Mouse (Mus musculus) olfactory bulb, adult 2 months (tissue): ENCODE data around the gene Lpo. TPM values are rescaled to one million over a fixed set of nuclear protein-coding genes. Genes with fewer than 3 reads are reported as not detected.

Experiments
- H3K27ac ChIP-seq: fragments of 200-500 bp; 2 replicates; pipeline ENCODE4 v1.5.1; 2012; ENCODE audit warnings: low read depth, low read length; ENCODE audit not compliant: insufficient read depth
- H3K4me1 ChIP-seq: fragments of 200-500 bp; 2 replicates; pipeline ENCODE4 v1.6.1; 2012; ENCODE audit warnings: low read length; ENCODE audit not compliant: control insufficient read depth, insufficient read depth
- H3K4me3 ChIP-seq: fragments of 200-500 bp; 2 replicates; pipeline ENCODE4 v1.5.1; 2012; ENCODE audit warnings: mild to moderate bottlenecking, low read depth, low read length, moderate library complexity; ENCODE audit not compliant: insufficient read depth
- CTCF ChIP-seq: fragments of 200-500 bp; IDR thresholded peaks from 2 replicates; pipeline ENCODE4 v1.5.1; 2012; ENCODE audit warnings: low read depth, mild to moderate bottlenecking, low read length, moderate library complexity; ENCODE audit not compliant: insufficient read depth
- POLR2A ChIP-seq: fragments of 200-500 bp; IDR thresholded peaks from 2 replicates; pipeline ENCODE4 v1.6.1; 2012; ENCODE audit warnings: mild to moderate bottlenecking, low read depth, low read length, moderate library complexity; ENCODE audit not compliant: insufficient read depth
- WGBS: fragments of 180-500 bp; shearing (Covaris S2); methylation state at CpG from one replicate; pipeline ENCODE4 v1.1.7; 2018; 5-methylcytosine and 5-hydroxymethylcytosine counted together
- polyA plus RNA-seq: library from polyadenylated mRNA; stranded (reverse); fragments of >200 nt; gene quantifications from 2 replicates; pipeline ENCODE4 v1.2.4, GENCODE M21; 2012; ENCODE audit warnings: low replicate concordance; ENCODE audit not compliant: missing spikeins, insufficient read depth, insufficient read length

The Lpo gene
- polyA plus RNA-seq, 1 experiment, result not detected

DNA sequence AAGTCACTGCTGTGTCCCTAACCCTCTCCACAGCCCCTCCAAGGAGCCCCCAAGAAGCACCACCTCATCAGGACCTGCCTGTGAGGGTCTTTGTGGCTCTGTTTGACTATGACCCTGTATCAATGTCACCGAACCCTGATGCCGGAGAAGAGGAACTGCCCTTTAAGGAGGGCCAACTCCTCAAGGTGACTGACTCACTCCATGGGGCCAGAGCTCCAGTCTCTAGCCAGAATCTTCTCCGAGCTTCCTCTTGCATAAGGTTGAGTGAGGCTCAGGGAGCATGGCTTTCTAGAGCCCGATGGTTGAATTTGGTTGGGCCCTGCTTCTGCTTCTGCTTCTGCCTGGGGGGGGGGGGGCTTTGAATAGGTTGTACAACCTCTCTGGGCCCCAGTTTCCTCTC lies 48.7 kb downstream of the Lpo start:
- TF ChIP-seq CTCF, result no peak
- TF ChIP-seq POLR2A, result no peak
- peaks cover 15% of the 10 kb centered on the region for H3K4me1 ChIP-seq
- H3K27ac ChIP-seq, result no peak overlapping the region
- WGBS, result 86% methylated on average over 4 of the region's 4 CpGs
- H3K4me3 ChIP-seq, result no peak overlapping the region

DNA sequence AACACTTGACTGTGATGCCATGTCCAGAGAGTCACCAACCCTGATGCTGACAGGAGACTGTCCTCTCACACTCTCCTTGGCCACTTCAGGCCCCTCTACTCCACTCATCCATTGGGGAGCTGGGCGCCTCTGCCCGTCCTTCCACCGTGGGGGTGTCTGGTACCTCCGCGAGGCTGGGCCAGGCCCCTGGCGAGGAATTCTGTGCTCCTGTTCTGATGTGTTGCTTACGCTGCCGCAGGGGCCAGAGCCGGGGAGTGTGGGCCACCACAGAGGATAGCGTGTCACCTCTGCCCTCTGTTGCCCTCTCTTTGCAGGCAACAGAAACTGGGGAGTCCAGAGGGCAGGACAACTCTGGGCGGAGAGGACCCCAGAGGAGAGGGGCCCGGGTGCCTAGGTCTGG lies 49.2 kb downstream of the Lpo start:
- TF ChIP-seq CTCF (no peak), POLR2A (no peak)
- H3K27ac ChIP-seq, result no peak overlapping the region
- WGBS, result 59% methylated on average over 12 of the region's 12 CpGs
- H3K4me1 ChIP-seq, result peaks cover 15% of the 10 kb centered on the region
- H3K4me3 ChIP-seq, result no peak overlapping the region

DNA sequence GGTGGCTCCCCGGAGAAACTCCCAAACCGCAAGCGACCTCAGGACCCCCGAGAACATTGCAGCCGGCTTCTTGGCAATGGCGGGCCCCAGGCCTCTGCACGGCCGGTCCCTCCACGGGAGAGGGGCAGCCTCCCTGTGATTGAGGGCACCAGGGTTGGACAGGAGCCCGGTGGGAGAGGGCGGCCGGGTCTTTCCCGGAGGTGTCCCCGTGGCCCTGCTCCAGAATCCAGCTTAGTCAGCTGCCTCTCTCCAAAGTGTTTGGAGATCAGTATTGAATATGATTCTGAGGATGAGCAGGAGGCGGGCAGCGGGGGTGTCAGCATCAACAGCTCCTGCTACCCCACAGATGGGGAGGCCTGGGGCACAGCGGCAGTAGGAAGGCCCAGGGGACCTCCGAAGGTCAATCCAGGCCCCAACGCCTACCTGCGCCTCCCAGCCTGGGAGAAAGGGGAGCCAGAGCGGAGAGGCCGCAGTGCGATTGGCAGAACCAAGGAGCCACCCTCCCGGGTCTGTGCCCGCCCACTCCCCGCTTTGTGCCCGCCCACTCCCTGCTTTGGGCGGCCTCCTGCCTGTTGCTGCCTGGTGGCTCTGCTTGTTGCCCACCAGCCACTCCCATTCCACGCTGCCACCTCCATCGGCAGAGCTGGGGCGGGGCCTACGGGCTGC lies 49.9 kb downstream of the Lpo start:
- 19% methylated on average over 32 of the region's 32 CpGs for WGBS
- Histone ChIP-seq H3K4me3 (peak overlapping the region; percentile 9), H3K27ac (no peak overlapping the region), H3K4me1 (peaks cover 15% of the 10 kb centered on the region)
- TF ChIP-seq POLR2A (no peak), CTCF (no peak)

DNA sequence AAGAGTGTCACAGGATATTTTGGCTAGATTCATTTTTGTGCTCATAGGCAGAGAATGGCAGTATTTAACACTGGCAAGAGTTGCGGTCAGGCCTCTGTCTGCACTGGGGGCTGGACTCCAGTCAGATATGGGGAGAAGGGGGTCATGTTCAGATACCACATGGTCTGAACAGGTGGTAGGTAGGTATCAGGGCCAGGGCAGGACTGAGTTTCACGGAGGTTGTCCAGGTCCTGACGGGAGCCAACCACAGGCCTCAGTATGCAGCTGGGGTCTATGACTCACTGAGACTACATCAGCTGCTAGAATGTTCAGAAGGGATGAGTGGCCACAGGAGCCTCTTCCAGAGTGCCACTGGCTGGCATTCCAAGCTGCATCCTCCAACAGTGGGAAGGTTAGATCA lies 55.7 kb downstream of the Lpo start:
- Histone ChIP-seq H3K4me1 (no peaks in the 10 kb centered on the region), H3K27ac (no peak overlapping the region), H3K4me3 (no peak overlapping the region)
- WGBS, result 79% methylated on average over 3 of the region's 3 CpGs
- no peak for TF ChIP-seq POLR2A
- TF ChIP-seq CTCF, result no peak

DNA sequence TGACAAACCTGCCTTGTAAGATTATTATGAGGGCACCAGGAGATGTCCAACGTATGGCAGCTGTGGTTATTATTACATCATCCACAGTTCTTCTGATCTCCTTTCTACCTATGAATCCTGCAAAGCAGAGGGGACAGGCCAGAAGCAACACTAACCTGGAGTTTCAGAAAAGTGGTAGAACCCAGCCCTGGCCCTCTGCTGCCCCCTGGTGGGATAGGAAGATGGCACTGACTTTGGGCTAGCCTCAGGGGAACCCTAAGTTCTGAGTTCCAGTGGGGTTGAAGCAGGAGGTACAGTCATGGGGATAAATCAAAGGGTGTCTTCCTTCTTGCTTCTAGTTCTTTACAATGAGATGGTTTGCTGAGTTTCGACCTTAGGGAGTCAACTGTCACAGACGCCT lies 57.1 kb downstream of the Lpo start:
- peak; percentile 57 for TF ChIP-seq CTCF
- TF ChIP-seq POLR2A, result no peak
- H3K4me3 ChIP-seq, result no peak overlapping the region
- WGBS, result 62% methylated on average over 3 of the region's 3 CpGs
- H3K27ac ChIP-seq, result no peak overlapping the region
- H3K4me1 ChIP-seq, result peaks cover 7% of the 10 kb centered on the region

DNA sequence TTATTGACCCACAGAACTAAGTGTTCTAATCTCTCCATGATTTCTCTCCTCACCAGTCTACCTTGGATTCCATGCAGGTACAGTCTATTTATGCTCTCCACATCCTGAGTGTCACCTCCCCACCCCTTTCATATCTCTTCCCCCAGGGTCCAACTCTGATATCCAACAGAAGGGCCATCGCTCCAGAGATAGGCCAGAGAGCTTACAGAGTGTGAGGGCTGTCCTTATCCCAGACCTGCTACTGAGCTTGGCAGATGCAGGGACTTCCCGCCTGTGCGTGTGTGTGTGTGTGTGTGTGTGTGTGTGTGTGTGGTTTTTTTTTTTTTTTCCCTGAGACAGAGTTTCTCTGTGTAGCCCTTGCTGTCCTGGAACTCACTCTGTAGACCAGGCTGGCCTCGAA lies 59.3 kb downstream of the Lpo start:
- H3K27ac ChIP-seq, result no peak overlapping the region
- no peak overlapping the region for H3K4me3 ChIP-seq
- H3K4me1 ChIP-seq, result peaks cover 19% of the 10 kb centered on the region
- WGBS, result 85% methylated on average over 4 of the region's 4 CpGs
- no peak for TF ChIP-seq POLR2A
- no peak for TF ChIP-seq CTCF

DNA sequence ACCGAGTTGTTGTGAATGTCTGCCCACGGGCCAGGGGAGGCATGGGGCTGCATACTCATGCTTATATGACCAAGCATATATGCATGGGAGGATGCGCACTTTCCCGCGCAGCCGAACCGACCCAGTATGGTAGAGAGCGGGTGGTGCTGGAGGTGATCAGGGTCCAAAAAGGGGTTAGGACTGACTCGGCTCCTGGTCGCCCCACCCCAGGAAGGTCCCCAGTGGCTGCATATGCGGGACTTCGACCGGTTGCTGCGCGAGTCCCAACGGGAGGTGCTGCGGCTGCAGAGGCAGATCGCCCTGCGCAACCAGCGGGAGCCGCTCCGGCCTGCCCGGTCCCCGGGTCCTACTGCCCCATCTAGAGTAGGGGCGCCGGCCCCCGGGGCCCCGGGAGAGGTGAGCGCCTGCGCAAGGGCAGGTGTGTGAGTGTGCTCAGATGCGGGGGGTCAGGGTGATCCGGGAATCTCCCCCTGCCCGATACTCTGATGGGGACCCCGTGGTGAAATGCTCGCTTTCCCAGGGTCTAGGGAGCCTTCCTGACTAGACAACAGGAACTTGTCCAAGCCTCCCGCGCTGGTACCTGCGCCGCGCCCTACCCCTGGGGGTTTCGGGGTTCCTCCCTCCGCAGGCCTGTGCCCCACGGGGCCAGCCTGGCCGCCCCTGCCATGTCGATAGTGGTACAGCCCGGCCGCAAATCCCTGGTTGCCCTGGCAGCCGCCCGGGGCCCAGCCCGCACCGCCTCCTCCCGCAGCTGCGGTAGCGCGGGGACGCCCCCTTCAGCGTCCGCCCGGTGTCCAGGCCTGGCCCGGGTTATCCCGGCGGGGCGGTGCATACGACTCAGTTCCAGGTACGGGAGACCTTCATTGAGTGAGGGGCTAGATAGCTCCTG lies 63.9 kb downstream of the Lpo start:
- peak overlapping the region; percentile 63 for H3K4me3 ChIP-seq
- peaks cover 21% of the 10 kb centered on the region for H3K4me1 ChIP-seq
- TF ChIP-seq POLR2A (peak; percentile 29; the same call in 1 of the 2 replicates), CTCF (no peak)
- peak overlapping the region; percentile 90 for H3K27ac ChIP-seq
- WGBS, result under 1% methylated on average over 65 of the region's 65 CpGs

DNA sequence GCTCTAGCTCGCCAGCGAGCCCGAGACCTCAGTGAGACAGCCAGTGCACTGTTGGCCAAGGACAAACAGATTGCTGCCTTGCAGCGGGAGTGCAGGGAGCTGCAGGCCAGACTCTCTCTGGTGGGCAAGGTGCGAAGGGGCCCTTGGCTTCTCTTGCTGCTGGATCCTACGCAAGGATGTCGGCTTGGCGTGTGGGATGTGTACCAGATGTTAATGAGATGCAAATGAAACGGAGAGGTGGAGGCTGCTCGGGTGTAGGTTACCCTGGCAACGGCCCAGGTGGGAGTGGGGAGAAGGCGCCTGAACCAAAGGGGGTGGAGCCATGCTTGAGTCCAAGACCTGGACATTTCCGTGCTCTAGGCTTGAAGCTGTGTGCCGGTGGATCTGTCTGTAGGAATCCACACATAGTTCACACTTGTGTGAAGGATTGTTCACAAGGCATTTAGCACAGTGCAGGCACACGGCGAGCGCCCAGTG lies 64.5 kb downstream of the Lpo start:
- TF ChIP-seq POLR2A (0 out of 2 replicates have a peak, but pooled peaks have one; percentile 17), CTCF (peak; percentile 14; the same call in 1 of the 2 replicates)
- peak overlapping the region; percentile 90 for H3K27ac ChIP-seq
- H3K4me1 ChIP-seq, result peaks cover 21% of the 10 kb centered on the region
- H3K4me3 ChIP-seq, result peak overlapping the region; percentile 63
- WGBS, result under 1% methylated on average over 17 of the region's 17 CpGs
